Mouse (Mus musculus): ENCODE measurements around the gene Dnah9. TPM values are rescaled to one million over a fixed set of nuclear protein-coding genes. Genes with fewer than 3 reads are reported as not detected.

Dnah9 gene
- total RNA-seq, 2 experiments from 2014 or later: 2.1 to 2.3 TPM

GRCm38 (mm10) chr11:65930359-65930758, 238.0 kb downstream of the Dnah9 start:
- DNase-seq (ENCODE audit: low spot score in 2 of 2): peak in 1 of 2 experiments; percentile 4

DNA sequence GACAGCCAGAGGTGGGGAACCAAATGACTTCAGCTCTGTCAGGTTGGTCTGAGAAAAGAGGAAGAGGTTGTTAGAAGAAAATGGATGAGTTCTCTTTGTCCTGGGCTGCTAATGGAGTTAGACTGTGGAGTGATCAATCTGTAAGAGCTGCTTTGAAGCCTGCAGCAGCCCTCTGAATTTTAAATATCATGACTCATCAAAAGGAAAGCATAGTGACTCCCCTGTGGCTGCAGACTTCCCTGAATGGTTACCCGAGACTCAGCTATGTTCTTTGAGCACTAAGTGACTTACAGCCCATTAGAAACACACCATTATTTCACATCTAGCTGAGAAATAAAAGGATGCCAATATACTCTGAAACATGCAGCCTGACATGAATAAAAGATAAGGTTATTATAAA, 240.4 kb downstream of the Dnah9 start:
- no peak for DNase-seq (ENCODE audit: low spot score in 2 of 2)

DNA sequence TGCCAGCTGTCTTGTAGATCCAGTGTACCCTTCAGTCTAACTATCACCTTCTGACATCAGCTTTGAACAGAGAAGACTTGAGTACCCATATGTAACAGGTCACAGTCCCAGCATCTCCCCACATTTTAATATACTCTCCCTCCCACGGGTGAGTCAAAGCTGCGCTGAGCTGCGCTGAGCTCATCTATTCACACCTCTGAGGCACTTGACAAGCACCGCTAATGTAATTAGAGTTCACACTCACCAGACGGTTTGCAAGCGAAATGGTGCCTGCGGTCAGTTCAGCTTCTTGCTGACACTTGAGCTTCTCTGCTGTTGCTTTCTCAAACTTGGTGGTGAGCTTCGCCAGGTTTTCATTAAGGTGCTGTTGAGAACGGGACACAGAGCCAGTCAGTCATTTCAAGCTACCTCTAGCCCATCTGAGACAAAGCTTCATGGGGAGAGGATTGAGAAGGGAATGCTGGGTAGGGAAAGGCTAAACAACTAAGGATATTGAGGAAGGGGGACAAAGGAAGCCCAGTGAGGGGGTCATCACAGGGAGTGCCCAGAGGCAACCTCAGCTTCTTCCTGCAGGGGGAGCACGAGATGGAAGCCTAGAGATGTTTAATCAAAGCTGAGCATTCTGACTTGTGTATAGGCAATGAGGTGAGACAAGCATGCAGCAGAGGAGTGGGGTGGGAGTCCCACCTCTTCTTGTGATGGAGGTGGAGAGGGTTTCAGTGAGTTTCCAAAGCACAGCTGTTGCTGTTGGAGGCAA, 249.7 kb downstream of the Dnah9 start:
- no peak for DNase-seq (ENCODE audit: low spot score in 2 of 2)

GRCm38 (mm10) chr11:65909195-65909594, 259.2 kb downstream of the Dnah9 start:
- DNase-seq (ENCODE audit: low spot score in 2 of 2): no peak

- peak; percentile 52 to 72 for DNase-seq (ENCODE audit: low spot score in 2 of 2)
These were observed 262.9 kb downstream of the Dnah9 start for GRCm38 (mm10) chr11:65905487-65905886.

DNA sequence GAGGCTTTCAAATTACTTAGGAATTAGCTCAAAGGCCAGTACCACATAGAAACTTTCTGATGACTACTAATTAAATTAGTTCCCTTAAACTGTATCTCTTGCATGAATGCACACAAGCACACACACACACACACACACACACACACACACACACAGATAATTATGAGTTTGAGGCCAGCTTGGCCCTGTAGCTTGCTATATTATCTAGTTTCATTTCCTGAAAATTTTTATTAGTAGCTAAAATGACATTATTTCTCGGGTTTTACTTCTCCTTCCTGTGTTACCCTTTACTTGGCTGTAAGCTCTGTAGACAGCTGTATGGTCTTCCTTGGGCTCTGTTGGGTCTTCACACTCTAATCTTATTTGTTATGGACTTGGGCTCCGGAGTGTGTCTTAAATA, 264.4 kb downstream of the Dnah9 start:
- DNase-seq (ENCODE audit: low spot score in 2 of 2): no peak

GRCm38 (mm10) chr11:65881465-65881864, 286.9 kb downstream of the Dnah9 start:
- DNase-seq (ENCODE audit: low spot score in 2 of 2): no peak

DNA sequence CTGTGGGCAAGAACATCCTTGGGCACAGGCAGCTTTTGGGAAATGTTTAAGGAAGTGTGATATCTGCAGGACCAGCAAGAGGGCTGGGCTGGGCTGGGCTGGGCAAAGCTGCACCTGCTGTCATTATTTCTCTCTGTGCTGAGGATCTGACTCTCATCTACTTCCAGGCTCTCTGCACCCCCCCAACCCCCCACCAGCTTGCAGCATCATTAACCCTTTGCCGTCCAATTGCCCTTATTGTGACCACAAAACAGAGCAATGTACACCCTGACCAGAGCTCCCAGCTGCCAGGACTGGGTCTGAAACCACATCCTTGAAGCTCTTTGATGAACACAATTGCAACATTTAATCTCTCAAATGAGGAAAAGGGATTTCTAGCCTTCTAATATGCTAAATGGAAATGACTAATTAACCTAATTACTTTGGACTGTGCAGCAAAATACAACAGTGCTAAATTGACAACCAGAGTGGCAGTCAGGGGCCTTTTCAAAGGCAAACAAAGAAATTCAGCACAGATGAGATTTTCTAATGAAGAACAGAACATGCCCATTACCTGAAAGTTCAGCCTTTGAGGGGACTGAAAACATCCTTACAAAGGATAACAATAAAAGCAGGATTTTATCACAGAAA, 291.1 kb downstream of the Dnah9 start:
- no peak for DNase-seq (ENCODE audit: low spot score in 2 of 2)

DNA sequence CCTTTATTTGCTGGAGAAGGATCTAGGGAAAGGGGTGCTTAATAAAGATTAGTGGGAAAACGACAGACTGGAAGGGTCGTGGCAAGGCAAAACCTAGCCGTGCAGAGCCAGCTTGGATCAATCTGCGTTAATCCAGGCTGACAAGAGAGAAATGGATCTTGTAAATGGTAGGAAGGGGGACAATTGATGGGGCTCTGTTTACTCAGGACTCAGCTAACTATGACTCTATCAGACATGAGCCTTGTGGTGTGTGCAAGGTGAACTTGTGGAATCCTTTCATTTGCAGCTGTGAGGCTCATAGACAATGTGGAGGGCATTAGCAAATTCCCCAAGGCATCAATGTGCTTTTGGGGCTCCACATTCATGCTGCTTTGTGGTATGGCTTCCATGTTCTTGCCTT, 306.9 kb downstream of the Dnah9 start:
- DNase-seq (ENCODE audit: low spot score in 2 of 2): no peak

DNA sequence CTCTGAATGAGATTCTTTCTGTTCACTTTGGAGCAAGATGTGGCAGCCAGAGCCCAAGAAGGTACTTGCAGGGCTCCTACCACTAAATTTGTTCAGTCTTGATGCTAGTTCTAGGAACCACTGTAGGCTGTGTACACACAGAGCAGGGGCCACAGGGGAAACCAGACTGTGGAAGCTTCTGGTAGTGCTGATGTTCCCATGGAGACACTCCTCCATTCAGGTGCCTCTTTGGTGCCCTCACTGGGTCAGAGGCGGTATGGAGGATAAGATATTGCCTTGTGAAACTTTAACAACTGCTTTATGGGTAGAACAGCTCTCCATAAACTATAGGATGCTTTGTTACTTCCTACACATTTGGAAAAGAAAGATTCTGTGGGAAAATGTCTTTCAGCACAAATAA, 316.3 kb downstream of the Dnah9 start:
- no peak for DNase-seq (ENCODE audit: low spot score in 2 of 2)

DNA sequence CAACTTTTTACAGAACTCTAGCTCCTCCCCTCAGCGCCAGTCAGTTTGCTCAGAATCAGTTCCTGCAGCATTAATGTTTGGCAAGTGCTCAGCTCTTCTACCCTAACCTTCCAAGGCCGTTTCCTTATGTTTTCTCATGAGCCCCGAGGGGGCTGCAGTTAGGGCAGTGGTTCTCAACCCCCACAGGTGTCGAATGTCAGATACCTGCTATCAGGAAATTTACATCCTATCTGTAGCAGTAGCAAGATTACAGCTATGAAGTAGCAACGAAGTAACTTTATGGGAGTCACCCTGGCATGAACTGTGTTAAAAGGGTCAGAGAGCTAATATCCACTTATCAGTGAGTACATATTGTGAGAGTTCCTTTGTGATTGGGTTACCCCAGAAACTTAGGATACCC, 321.9 kb downstream of the Dnah9 start:
- DNase-seq (ENCODE audit: low spot score in 2 of 2): no peak

GRCm38 (mm10) chr11:65838999-65839398, 329.4 kb downstream of the Dnah9 start:
- peak; percentile 12 to 54 for DNase-seq (ENCODE audit: low spot score in 2 of 2)

DNA sequence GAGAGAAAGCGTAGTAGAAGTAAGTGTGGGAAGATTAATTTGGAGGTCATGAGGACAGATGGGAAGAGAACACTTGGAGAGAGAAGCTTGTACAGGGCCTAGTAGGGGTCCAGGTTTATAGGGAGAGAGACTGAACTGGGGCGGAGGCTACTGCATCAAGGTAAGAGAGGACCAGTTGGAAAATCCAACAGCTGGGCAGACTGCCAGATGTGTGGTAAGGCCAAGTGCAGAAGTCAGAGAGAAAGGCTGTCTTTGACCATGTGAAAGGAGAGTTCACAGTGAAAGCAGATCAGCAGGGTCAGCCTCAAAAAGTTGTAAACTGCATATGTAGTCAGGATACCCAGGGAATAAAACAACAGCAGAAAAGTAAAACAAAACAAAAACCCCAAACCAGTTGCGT, 343.8 kb downstream of the Dnah9 start:
- no peak for DNase-seq (ENCODE audit: low spot score in 2 of 2)

- DNase-seq (ENCODE audit: low spot score in 2 of 2): peak; percentile 76 to 79
These were observed 347.5 kb downstream of the Dnah9 start for GRCm38 (mm10) chr11:65820877-65821276.

- no peak for DNase-seq (ENCODE audit: low spot score in 2 of 2)
These were observed 348.1 kb downstream of the Dnah9 start for GRCm38 (mm10) chr11:65820280-65820679.

- DNase-seq (ENCODE audit: low spot score in 2 of 2): no peak
These were observed 350.2 kb downstream of the Dnah9 start for GRCm38 (mm10) chr11:65818193-65818592.

- DNase-seq (ENCODE audit: low spot score in 2 of 2): no peak
These were observed 352.1 kb downstream of the Dnah9 start for GRCm38 (mm10) chr11:65816237-65816636.

DNA sequence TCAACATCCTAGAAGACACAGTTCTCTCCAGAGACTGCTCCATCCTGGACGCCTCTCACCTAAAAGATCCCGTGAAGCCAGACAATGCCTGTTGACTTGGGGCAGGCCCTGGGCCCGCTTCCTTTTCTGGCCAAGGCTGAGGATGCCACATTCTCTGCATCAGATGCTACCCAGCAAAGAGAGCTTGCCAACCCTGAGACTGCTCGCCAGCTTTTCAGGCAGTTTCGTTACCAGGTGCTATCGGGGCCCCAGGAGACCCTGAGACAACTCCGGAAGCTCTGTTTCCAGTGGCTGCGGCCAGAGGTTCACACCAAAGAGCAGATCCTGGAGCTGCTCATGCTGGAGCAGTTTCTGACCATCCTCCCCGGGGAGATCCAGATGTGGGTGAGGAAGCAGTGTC, 354.0 kb downstream of the Dnah9 start:
- DNase-seq (ENCODE audit: low spot score in 2 of 2): no peak

DNA sequence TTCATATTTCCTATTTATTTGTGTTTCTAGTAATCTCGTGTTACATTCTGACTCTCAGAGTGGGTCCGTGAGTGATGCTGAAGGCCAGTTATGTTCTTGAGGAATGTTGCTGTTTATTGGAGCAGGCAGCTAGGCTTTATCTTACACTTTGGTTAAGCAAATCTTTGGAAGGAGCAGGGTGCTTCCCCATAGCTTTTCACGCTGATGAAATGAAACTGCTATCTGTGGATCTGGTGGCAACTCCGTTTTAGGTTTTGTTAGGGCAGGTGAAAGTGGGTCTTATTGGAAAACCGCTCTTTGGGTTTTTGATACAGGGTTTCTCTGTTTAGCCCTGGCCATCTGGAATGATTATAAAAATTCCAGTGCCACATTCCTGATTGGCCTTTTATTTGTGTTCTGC, 356.3 kb downstream of the Dnah9 start:
- DNase-seq (ENCODE audit: low spot score in 2 of 2): no peak

DNA sequence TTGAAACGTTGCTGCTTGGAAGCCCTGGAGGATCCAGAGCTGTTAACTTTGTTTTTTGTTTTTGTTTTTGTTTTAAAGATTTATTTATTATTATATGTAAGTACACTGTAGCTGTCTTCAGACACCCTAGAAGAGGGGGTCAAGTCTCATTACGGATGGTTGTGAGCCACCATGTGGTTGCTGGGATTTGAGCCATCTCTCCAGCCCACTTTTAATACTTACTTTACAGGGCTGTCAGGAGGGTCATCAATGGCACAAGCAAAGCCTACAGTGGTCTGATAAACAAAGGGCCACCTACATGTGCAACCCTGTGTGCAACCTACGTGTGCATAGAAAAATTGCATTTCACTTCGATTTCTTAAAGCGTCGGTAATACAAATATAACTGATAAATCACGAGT, 360.8 kb downstream of the Dnah9 start:
- no peak for DNase-seq (ENCODE audit: low spot score in 2 of 2)

DNA sequence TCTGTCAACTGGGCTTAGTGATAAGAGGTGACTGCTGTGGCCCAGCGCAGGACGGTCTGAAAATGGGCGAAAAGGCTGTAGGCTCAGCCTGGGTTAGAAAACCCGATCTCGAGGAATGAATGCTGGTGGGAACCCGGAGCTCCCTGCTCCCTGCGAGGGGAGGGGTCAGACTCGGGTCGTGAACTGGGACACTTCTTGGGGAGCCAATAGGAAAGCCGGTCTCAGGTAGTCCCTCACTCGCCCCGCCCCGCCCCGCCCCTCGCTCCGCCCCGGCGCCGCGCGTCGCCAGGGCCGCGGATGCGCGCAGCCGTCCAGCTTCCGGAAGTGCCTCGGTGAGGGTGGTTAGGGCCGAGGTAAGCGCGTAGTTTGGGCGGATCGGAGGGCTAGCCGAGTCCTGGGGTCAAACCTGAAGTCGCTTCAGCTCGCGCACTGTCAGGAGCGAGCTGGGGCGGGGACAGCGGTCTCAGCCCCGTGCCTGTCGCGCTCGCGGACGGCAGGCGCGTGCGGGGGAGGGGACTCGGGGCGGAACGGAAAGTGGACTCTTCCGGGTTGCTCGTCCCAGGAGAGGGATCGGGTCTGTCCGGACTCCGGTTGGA, 361.3 kb downstream of the Dnah9 start, which contains the start of gene Zkscan6:
Gene Zkscan6 (plus strand): TSS at position 267 of the 596 bp plus-strand sequence.
- peak; percentile 84 to 87 for DNase-seq (ENCODE audit: low spot score in 2 of 2)

- peak; percentile 20 to 33 for DNase-seq (ENCODE audit: low spot score in 2 of 2)
These were observed 361.9 kb downstream of the Dnah9 start for GRCm38 (mm10) chr11:65806321-65806904.
